Mouse (Mus musculus) adrenal gland (tissue): ENCODE results near the gene Olfr1052.
"Not testable (repeated sequence)": the region's sequence is repeated elsewhere in the genome, so short reads cannot be mapped to it uniquely, and the experiment has no call there.

ENCODE experiments used
- intact Hi-C: fragments of 180-260 bp; cut with DNase I; formaldehyde crosslinking; loops from one replicate; pipeline ENCODE4 v1.15.1; 2025
- long read RNA-seq, 2 experiments: library from polyadenylated mRNA; unstranded; transcript quantifications; one replicate each; pipeline ENCODE4 v2.0.0; 2020; ENCODE audit warnings: borderline replicate concordance in 1 of 2; ENCODE audit not compliant: insufficient replicate concordance in 1 of 2

Olfr1052 gene
- long read RNA-seq, experiment 1 = 0 reads
- long read RNA-seq, experiment 2 = 0 reads

GRCm38 (mm10) chr2:86292155-86292554 is at the start of gene Olfr1052:
Gene Olfr1052, plus strand, starts transcription at chr2:86292455.
- intact Hi-C loops = no loop called here

- intact Hi-C loops = not testable (repeated sequence)
These were observed 34.0 kb upstream of the Olfr1052 start, which contains the start of gene Olfr1049 for GRCm38 (mm10) chr2:86258228-86258627. Gene Olfr1049, minus strand, starts transcription at chr2:86258328.

DNA sequence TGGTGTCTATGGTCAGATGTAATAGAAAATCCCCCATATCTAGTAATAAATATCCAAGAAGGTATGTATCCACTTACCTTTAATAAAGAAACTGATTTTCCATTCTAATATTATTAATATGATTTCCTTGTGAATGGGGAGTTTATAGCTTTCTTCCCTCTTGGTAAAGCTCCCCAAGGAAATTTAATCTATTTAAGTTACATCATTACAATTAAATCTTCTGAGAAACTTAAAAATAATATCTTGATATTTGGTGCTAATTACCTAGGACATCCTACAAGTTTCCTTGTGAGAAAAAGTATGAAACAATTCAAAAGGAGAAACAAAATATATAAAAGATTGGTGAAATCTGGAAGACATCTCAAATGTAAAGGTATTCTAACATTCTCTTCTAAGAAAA is 13.3 kb upstream of the Olfr1052 start, which contains the start of gene Olfr1051:
TSS of gene Olfr1051 (minus strand) at position 101 of the 400 bp plus-strand sequence.
- intact Hi-C loops = not testable (repeated sequence)

- intact Hi-C loops = no loop called here
These were observed 22.9 kb downstream of the Olfr1052 start, which contains the start of gene Olfr1053 for GRCm38 (mm10) chr2:86315184-86315583. Gene Olfr1053, minus strand, starts transcription at chr2:86315284.

DNA sequence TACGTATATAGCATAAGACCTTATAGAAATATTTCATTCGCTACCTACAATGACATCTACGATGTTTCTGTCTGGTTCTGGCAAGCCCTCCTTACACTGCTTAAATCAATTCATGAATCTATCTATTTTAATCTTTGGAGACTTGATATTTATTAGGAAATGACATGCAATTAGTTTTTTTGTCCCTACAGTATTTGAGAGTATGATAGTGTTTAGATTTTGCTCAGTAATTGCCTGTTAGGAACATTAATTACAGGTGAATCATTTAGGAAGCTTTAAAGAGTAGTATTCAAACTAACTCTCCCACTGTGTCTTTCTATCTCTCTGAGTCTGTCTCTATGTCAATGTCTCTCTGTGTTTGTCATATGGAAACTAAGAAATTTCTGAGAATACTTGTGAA is 43.1 kb downstream of the Olfr1052 start, which contains the start of gene Olfr1054:
TSS of gene Olfr1054 (minus strand) at position 101 of the 400 bp plus-strand sequence.
- intact Hi-C loops = no loop called here
